Mouse (Mus musculus) adipose tissue, adult 10 weeks (tissue): ENCODE data around the gene Dop1a. TPM values are rescaled to one million over a fixed set of nuclear protein-coding genes. Genes with fewer than 3 reads are reported as not detected.

Source experiments
- polyA plus RNA-seq: library from polyadenylated mRNA; stranded (reverse); fragments of 350-450 nt; fragmentation: Illumina TruSeq; extraction: RNeasy Lipid Tissue Mini Kit (QIAGEN cat#74804); gene quantifications from one replicate; pipeline ENCODE4 v1.2.3, GENCODE M21; 2014; ENCODE audit warnings: low read depth, low replicate concordance

The Dop1a gene
- polyA plus RNA-seq: 20.8 TPM

GRCm38 (mm10) chr9:86466990-86467870 lies at the start of gene Dop1a:
Dop1a (plus strand) TSS chr9:86467154.

GRCm38 (mm10) chr9:86464151-86465105 lies 2.5 kb upstream of the Dop1a start, which contains the start of gene Ube2cbp:
Ube2cbp (minus strand) TSS chr9:86464950.

GRCm38 (mm10) chr9:86571540-86572135 lies 104.7 kb downstream of the Dop1a start, which contains the start of the genes Pgm3 and Rwdd2a:
Pgm3 (minus strand) TSS chr9:86571842.
Rwdd2a (plus strand) TSS chr9:86571991.

Other genes with a start within 250 kb of the Dop1a start
- 1.1 TPM for gene Ube2cbp, start 2.2 kb upstream of the Dop1a start, polyA plus RNA-seq
- gene Pgm3, start 104.7 kb downstream of the Dop1a start, polyA plus RNA-seq: 18.8 TPM
- gene Rwdd2a, start 104.8 kb downstream of the Dop1a start, polyA plus RNA-seq: 3.2 TPM
- 95.3 TPM for gene Me1, start 228.8 kb downstream of the Dop1a start, polyA plus RNA-seq